Mouse (Mus musculus): Measurements from ENCODE around the gene Acot8.

GRCm38 (mm10) chr2:164767812-164768540, 36.7 kb downstream of the Acot8 start:
- no peak for TF ChIP-seq ZNF384 (IDR thresholded peaks at IDR 0.05; ENCODE audit: low read depth, low read length)
- no peak for TF ChIP-seq ZC3H11A (IDR thresholded peaks at IDR 0.05; ENCODE audit: borderline replicate concordance, low read depth, low read length)

Data from ES-E14 (cell line).